Mouse (Mus musculus): ENCODE results near the gene Olfr284.

Gene Olfr284

DNA sequence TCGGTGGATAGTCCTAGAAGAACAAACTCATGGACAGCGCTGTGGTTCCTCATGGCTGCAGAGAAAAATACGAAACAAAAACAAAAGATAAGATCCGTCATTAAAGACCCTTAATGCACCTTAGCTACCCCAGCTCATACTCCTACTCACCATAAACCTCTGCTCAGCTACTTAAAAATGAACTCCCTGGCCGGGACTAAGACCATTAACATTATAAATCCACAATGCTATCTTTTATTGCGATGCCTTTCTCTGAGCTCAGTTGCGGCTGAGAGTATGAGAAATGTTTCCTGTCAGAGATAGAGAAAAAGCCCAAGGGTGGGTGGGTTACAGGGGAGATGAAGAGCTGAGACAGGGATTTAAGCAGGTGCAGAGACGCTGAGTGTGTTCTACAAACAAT, at the start of gene Olfr284:
Gene Olfr284, minus strand, starts transcription at position 101 of the 400 bp plus-strand sequence.
- no peak for DNase-seq (ENCODE audit: extremely low read depth, low read depth)

DNA sequence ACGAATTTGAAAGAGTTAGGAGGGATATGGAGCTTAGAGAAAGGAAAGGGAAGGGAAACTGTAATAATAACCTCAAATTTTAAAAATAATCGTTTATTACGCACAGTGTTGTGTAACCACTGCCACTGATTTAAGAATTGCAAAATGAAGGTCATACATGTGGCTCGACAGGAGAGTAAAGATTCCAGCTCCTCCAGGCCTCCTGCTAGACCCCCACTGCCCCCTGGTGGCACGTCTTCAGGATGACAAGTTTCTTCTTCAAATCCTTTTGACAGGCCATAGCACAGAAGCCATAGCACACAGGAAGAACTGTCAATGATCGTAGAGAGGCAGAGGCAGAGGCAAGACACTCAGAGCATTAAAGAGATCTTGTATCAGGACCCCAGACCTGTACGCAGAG, 49.0 kb upstream of the Olfr284 start:
- peak; percentile 74 for DNase-seq (ENCODE audit: extremely low read depth, low read depth)

GRCm38 (mm10) chr15:98387621-98388020, 46.8 kb upstream of the Olfr284 start:
- DNase-seq (ENCODE audit: extremely low read depth, low read depth) = no peak

- DNase-seq (ENCODE audit: extremely low read depth, low read depth) = no peak
Measured at GRCm38 (mm10) chr15:98380846-98381245, 40.1 kb upstream of the Olfr284 start, which contains the start of gene Olfr283. Olfr283 (minus strand) TSS chr15:98380946.

- DNase-seq (ENCODE audit: extremely low read depth, low read depth) = no peak
Measured at GRCm38 (mm10) chr15:98378209-98378608, 37.4 kb upstream of the Olfr284 start.

DNA sequence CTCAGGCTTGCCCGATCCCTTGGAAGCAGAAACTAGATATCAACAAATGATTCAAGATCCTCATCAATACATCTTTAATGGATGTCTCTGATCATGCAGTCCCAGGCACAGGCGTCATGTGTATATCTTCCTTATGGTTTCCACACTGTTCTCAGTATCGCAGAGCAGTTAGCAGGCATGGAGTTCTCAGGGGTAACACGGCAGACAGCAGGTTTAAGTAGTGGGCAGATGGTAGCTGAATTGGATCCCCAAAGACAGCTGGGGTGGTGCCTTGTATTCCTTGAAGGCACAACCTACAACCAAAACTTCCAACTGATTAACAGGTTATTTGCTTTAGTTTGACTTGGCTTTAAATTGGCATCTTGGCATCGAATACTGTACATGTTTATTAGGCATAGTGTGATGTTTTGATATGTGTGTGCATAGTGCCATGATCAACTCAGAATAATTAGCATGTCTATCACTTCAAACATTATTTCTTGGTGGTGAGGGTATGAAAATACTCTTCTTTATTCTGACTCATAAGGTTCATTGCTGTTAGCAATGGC, 23.5 kb downstream of the Olfr284 start, which contains the start of gene Olfr285:
Gene Olfr285, minus strand, starts transcription at position 177 of the 548 bp plus-strand sequence.
- no peak for DNase-seq (ENCODE audit: extremely low read depth, low read depth)

DNA sequence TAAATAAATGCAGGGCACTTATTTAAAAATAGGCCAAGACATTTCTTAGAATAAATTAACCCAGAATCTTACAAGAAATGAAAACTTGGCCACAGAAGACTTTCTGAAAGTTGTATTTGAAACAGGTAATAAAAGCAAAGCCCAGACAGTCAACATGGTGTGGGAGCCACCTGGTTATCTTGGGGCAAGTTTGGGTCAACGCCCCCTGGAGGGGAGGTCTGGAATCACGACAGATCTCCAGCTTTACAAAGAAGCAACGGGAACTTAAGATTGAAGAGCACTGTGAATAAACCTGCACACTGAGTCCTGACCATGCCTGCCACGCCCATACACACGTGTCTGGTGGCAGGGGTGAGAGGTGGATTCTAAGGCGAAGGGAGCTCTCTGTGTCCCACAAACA, 25.1 kb downstream of the Olfr284 start:
- no peak for DNase-seq (ENCODE audit: extremely low read depth, low read depth)

DNA sequence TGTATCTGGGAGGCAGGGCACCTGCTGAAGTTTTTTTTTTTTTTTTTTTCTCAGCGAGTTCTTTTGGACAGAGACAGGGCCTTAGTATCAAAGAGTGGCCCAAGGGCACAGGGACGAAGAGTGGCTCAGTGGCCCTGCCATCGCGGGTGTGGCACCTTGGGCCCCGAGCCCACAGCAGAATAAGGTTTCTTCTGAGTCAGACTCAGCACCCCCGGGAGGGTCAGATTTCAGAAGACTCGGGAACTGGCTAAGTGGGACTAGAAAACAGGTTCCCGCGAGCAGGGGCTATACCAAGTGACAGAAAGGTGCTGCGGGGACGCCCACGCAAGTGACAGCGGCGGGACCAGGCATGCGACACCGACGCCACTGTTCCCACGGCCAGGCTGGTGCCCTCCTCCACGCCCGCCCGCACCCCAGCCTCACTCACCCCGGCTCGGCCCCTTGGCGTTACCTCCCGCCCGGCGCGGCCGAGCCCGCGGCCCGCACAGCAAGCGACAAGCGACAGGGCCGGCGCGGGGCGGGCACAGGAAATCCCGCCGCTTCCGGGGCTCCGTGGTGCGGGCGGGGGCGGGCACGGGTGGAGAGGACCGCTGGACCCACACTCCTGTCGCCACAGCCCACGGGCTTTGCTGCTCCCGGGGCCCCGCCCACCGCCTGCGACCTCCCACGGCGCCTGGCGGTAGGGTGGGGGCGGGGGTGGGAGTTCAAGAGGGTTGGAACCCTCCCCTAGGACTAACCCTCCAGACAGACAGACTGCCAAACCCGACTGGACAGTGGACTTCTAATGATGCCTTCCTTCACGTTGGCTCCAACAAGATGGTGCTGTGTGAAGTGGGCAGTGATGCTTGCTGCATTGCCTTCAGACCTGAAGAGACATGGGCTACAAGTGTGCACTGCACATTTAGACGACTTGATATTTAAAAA, 44.9 kb downstream of the Olfr284 start, which contains the start of gene Zfp641:
Gene Zfp641, minus strand, starts transcription at position 534 of the 924 bp plus-strand sequence.
- DNase-seq (ENCODE audit: extremely low read depth, low read depth) = no peak

DNA sequence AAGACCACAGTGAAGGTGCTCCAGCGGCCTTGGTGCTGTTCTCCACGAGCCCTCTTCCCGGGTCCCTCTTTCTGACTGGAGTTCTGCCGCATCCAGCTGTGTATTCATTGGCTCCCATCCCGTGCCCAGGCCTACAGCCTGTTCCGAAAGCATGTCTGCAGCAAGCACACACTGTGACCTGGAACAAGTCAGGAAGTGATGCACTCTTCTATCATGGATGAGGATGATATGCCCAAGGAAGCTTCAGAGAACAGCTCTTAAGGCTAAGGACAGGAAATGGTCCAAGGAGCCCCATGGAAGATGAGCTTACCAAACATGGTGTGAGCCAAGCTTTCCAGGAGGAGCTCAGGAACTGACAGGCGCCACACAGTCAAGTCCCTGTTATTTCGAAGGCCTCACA, 47.1 kb downstream of the Olfr284 start:
- DNase-seq (ENCODE audit: extremely low read depth, low read depth) = no peak
